Mouse (Mus musculus) G1E (cell line): Measurements from ENCODE around the gene Tbx3.

Experiments used
- CTCF ChIP-seq: IDR thresholded peaks from 2 replicates; pipeline ENCODE4 v1.5.1; 2012; ENCODE audit warnings: low read depth, low read length, inconsistent platforms, mixed read lengths
- GATA1 ChIP-seq: IDR thresholded peaks from 2 replicates; pipeline ENCODE4 v1.6.1; 2012; ENCODE audit warnings: borderline replicate concordance, low read length, inconsistent platforms, mixed read lengths
- GATA2 ChIP-seq: IDR thresholded peaks from 2 replicates; pipeline ENCODE4 v1.6.1; 2012; ENCODE audit warnings: low read depth, low read length, inconsistent platforms, borderline replicate concordance
- POLR2AphosphoS5 ChIP-seq: IDR thresholded peaks from 2 replicates; pipeline ENCODE4 v1.6.1; 2012; ENCODE audit warnings: low read depth, low read length, inconsistent platforms; ENCODE audit not compliant: insufficient replicate concordance

GRCm38 (mm10) chr5:119691075-119691474 lies 20.6 kb downstream of the Tbx3 start:
- no peak for TF ChIP-seq CTCF
- no peak for TF ChIP-seq GATA1
- TF ChIP-seq POLR2AphosphoS5 = no peak
- no peak for TF ChIP-seq GATA2
